Mouse (Mus musculus) MEL-GATA-1-ER (cell line): ENCODE measurements around the gene Fbxl16.
"Not testable (repeated sequence)": the region's sequence is repeated elsewhere in the genome, so short reads cannot be mapped to it uniquely, and the experiment has no call there.

Experiments
- DNase-seq: peaks from one replicate; pipeline ENCODE4 v3.0.0-alpha.2; 2012; ENCODE audit warnings: low read depth; ENCODE audit errors: extremely low read depth

Gene Fbxl16

DNA sequence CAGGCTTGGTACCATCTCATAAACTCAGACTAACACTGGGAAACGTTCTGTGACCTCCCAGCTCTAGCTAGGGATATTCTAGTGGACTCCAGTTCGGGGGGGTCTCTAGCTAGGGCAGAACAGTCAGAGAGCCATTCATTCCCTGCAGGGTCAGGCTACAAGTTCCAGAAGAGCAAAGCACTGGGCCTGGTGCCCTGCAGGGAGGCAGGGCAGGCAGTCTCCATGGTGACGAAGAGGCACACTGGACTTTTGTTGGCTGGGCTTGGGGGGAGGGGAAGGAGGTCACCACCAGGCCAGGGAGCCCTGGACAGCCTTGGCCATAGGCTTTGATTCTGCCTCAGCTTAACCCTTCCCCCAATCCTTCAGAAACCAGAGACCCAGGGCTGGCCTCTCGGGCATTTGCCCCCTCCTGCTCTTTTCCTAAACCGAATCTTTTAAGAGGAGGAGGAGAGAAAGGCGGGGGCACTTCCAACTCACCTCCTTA lies 13.2 kb upstream of the Fbxl16 start, which contains the start of gene AC134908.4:
Gene AC134908.4 (minus strand): TSS at position 51 of the 484 bp plus-strand sequence.
- no peak for DNase-seq

DNA sequence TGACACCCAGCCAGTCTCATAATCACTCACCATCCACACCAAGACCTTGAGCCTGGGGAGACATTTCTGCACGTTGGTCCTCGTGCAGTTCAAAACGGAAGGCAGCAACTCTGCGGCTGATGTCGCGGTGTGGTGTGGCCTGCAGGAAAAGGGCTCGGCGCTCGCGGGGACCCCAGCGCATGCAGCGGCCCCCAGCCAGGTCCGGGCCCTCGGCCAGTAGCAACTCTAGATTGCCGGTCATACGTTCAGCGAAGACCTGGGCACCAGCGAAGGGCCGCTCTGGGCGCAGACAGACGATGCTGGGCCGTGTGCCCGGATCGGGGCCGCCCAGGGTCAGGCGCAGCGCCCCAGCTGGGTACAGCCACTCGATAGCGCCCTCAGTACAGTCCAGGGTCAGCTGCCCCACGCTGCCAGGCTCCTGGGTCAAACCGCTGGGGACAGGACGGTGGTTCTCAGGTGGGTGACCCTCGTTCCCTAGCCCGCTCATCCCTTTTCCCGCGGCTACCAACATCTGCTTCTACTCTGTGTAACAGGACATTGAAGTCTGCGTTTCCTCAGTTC lies 12.6 kb upstream of the Fbxl16 start:
- no peak for DNase-seq

DNA sequence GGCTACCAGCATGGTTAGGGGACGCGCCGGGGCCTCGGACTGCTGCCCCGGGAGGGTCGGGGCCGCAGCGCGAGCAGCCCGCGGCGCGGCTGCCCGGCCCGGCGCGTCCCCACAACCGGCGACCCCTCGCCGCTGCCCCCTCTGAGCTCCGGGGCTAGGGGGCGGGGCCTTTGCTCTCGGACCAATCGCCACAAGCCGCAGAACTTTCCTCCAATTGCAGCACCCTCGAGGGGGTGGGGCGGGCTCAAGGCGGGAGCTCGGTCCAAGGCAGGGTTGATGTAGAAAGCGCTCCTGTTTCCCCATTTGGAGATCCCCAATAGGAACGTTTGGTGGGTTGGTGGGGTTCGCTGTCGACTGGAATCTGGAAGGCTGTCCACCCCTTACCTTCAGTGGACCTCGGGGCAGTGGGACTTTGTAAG lies 11.9 kb upstream of the Fbxl16 start, which contains the start of gene Metrn:
Gene Metrn (minus strand): TSS at position 186 of the 419 bp plus-strand sequence.
- DNase-seq: peak; percentile 81

DNA sequence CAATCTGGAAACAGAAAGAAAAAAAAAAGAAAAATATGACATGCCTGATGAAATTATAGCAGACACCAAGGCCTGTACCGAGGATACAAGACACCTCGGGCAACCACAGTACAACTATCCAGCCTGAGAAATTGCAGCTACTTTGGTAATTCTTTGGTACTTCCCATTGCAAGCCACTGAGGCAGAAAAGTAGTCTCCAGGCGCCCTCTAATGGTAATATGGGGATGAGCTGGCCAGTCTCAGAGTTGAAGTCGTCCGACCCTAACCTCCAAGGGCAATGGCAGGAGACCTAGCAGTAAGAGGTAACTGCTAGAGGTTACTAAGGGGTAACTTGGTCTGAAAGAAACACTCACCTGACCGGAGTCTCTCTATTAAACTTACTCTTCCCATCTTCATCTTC lies 7.9 kb upstream of the Fbxl16 start:
- peak; percentile 59 for DNase-seq

DNA sequence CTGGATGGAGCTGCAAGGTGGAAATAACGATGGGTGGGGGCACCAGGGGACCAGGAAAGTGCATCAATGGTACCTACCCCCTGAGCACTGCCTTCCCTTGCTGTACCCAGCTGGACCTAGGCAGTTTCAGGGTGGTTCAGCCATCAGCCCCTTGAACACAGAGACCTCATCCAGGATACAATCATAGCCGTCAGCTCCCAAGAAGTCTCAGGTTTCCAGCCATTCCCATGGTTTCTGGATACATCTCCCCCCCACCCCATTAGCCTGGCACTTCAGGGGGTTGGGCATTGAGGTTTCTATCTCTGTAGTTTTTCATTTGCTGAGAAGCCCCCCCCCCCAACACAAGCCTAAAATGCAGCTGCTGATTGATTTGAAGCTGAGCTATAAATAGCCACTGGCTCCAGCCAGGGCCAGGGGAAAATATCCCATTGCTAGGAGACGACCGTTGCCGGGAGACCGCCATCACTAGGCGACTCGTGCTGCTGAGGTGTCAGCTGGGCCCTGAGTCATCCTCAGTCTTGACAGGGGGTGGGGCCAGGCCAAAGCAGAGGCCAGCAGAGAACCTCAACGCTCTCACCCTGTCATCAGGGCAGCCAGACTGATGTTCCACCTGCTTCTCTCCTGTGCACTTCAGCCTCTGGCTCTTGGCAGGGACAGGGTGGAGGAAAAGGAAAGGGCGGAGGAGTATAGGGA lies 5.9 kb upstream of the Fbxl16 start:
- no peak for DNase-seq

DNA sequence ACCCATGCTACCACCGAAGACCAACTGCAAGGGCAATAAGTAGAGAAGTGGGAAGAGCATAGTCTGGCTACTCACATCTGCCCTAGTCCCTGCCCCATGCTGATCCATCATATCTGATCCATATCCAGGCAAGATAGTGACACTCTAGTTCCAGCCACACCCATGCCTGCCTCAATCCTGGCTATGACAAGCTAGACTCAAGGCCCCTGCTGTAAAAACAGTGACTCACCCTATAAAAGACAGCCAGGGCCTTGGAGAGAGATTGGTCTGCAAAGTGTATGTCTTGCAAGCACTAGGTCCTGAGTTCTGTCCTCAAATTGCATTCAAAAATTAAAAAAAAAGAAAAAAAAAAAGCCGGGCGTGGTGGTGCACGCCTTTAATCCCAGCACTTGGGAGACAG lies 2.4 kb upstream of the Fbxl16 start:
- no peak for DNase-seq

DNA sequence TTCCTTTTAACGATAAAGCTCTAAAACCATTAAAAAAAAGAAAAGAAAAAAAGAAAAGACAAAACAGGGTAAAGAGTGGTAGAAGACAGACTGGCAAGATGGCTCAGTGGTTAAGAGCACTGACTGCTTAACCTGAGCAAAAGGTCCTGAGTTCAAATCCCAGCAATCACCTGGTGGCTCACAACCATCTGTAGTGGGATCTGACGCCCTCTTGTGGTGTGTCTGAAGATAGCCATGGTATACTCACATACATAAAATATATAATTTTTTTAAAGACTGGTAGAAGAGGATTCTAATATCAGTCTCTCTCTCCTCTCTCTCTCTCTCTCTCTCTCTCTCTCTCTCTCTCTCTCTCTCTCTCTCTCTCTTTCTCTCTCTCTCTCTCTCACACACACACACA lies 1.4 kb upstream of the Fbxl16 start:
- not testable (repeated sequence) for DNase-seq

DNA sequence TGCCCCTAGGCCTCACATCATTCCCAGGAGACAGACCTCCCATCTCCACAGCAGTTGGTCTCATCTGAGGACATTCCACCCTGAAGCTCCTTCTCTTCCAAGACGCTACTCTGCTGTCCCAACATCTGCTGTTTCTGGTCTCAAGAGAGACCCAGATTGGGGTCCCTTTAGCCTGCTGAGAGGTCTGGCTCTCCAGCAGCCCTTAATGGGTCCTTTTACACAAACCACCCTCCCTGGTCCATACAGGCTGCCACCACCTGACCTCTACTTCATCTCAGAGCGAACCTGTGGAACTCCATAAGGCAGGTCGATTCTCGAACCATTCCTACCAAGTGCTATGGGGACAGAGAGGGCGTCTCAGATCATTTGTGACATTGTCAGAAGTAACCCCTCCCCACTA lies 857 bp upstream of the Fbxl16 start:
- no peak for DNase-seq

DNA sequence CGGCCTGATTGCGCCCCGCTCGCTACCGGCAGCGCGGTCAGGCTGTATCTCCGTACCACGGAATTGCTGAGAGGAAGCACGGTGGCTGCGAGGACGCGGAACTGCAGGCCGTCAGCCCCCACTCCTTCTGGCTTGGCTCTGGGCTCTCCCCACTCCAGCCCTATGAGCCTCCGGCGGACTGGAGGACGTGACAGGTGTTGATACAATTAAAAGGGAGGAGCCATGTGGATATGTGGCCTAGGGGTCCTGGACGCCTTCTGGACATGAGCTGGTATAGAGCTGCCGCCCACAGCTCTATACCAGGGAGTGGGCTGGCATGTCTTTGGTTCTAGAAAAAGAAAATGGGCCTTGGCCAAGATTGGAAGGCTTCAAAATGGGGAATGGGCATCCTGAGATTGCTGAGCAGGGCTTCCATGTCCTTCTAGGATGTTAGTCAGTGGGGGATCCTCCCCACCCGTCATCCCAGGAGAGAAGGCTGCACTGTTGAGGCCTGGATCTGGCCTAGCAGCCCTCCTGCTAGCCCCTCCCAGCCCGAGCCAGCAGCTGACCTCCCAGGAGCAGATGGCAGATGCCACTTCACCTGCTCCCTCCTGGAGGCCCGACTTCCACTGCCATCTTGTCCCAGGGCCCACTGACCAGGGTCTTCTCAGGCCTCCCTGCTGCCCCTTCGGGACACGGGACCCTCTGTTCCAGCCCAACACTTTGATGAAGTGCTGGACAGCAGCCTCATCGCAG lies 888 bp downstream of the Fbxl16 start:
- no peak for DNase-seq

DNA sequence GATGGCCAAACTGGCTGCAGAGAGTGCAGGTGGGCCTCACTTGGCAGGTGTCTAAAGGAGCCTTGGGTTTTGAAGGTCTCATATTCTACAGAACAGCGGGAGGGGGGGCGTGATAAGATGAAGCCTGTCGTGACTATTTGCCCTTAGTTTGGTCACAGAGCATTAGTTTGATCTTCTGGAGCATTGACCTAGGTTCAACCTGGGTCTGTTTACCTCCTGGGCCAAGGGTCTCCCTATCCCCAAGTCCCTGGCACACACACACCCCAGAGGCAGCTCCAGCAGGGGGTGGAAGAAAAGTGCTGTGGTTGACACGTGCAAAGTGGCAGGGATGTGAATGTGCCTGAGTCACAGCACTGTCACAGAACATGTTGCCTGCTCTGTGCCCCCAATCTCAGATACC lies 2.0 kb downstream of the Fbxl16 start:
- no peak for DNase-seq

DNA sequence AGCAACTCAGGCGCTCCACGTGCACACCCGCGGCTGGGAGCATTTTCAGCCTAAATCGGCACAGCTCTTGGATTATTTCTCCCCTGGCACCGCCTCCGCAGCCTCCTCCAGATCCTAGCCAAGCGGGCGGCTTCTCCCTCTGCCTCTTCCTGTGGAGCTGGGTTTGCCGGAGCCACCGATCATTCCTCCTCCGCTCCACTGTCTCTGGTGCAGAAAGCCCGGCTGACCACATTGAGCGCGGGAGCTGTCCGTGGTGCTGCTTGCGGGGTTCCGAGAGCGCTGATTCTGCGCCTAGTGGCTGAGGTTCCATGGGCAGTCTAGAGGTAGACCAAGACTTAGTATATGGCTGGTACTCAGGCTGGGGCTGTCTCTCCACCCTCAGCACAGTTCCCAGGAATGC lies 4.6 kb downstream of the Fbxl16 start:
- no peak for DNase-seq

DNA sequence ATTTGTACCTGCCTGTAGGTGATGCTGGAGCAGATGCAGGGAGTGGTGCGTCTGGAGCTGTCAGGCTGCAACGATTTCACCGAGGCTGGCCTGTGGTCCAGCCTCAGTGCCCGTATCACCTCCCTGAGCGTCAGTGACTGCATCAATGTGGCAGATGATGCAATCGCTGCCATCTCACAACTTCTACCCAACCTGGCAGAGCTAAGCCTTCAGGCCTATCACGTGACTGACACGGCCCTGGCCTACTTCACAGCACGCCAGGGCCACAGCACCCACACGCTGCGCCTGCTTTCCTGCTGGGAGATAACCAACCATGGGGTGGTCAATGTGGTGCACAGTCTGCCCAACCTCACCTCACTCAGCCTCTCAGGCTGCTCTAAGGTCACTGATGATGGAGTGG lies 8.8 kb downstream of the Fbxl16 start:
- no peak for DNase-seq

DNA sequence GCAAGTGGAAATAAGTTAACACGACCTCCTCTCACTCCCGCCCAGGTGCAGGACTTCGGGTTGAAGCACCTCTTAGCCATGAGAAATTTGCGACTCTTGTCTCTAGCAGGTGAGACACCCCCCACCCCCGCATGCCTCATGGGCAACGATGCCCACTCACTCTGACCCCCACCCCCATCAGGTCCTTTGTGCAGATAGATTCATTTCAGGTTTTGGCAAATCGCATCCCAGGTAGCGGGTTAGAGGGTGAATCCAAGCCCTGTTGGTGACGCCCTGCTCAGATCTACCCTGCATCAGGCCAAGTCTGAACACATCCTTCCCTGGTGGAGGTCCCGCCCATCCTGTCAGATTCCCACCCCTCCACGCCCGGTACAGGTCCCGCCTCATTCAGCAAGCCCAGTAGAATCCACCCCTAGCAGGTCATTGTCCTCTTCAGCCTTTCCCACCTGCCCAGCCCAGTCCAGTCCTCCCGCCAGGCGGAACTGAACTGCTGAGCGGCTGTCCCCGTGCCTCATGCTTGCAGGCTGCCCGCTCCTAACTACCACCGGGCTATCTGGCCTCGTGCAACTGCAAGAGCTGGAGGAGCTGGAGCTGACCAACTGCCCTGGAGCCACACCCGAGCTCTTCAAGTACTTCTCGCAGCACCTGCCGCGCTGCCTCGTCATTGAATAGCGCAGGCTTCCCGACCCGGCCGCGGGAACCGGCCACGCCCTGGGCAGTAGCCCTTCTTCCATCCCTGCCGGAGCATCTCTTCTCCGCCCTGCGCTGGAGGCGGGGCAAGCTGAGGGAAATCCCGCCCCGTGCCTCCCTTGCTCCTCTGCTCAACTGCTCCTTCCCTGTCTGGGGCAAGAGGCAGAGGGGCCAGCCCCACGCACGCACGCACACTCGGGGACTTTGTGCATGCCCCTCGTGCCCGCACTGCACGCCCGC lies 10.2 kb downstream of the Fbxl16 start:
- no peak for DNase-seq

DNA sequence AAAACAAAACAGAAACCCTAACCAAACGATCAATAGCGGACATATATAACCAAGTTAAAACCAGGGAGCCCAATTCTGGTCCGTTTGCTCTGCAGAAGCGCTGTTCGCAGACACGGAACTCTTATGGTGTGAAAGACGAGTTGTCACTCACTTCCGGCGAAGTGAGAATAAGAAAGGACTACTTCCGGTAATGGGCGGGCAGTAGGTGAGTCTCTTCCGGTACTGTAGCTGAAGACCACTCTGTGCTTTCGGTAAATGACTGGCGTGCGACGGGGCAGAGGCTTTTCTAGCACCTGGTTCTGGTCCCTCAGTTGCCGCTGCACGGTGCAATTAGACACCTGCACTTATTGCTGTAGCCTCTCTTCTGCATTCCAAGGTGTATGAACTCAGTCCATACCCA lies 14.6 kb downstream of the Fbxl16 start, which contains the start of gene Wdr24:
Gene Wdr24 (plus strand): TSS at position 176 of the 400 bp plus-strand sequence.
- DNase-seq: peak; percentile 91

DNA sequence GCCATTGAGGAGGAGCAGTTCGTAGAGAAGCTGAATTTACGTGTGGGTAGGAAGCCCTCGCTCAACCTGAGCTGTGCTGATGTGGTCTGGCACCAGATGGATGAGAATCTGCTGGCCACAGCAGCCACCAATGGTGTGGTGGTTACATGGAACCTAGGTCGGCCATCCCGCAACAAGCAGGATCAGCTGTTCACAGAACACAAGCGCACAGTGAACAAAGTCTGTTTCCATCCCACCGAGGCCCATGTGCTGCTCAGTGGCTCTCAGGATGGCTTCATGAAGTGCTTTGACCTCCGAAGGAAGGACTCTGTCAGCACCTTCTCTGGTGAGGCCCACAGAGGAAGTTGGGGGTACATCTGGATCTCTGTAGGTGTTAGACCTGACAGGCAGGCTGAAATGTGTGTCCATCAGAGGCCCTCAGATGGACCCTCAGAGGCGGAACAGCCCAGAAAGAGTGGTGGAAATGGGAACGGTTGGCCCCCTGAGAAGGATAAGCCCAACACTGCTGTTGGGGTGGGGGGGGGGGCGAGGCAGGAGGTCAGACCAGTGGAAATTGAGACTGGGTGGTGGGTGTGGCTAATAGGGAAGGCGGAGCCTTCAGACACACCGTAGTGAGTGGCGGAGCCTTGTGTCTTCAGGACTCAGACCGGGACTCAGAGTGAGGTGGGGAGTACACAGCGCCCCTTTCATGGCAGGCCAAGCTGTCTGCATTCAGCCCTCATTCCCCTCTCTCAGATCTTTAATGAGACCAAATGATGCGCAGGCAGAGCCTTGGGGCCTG lies 15.7 kb downstream of the Fbxl16 start:
- peak; percentile 67 for DNase-seq

DNA sequence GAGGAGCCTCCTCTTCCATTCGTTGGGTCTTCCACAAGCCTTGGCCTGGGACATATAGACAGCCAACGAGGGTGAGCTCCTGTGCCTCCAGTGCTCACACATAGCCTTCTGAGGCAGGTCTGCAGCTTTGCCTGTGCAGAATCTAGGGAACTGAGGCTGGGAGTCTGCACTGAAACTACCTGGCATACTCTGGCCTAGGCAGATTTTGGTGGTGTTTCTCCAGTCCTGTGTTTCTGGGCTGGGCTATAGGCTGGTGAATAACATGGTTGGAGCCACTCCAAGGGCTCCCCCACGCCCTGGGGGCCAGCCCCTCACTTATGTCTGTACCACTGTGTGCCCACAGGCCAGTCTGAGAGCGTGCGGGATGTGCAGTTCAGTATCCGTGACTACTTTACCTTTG lies 16.4 kb downstream of the Fbxl16 start:
- no peak for DNase-seq

DNA sequence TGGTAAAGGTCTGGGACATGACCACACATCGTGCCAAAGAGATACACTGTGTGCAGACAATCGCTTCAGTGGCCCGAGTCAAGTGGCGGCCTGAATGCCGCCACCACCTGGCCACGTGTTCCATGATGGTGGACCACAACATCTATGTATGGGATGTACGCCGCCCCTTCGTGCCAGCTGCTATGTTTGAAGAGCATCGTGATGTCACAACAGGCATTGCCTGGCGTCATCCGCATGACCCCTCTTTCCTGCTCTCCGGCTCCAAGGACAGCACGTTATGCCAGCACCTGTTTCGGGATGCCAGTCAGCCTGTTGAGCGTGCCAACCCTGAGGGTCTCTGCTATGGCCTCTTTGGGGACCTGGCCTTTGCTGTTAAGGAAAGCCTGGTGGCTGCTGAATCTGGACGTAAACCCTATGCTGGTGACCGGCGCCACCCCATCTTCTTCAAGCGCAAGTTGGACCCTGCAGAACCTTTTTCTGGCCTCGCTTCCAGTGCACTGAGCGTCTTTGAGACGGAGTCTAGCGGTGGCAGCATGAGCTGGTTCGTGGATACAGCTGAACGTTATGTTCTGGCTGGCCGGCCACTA lies 17.2 kb downstream of the Fbxl16 start:
- no peak for DNase-seq

DNA sequence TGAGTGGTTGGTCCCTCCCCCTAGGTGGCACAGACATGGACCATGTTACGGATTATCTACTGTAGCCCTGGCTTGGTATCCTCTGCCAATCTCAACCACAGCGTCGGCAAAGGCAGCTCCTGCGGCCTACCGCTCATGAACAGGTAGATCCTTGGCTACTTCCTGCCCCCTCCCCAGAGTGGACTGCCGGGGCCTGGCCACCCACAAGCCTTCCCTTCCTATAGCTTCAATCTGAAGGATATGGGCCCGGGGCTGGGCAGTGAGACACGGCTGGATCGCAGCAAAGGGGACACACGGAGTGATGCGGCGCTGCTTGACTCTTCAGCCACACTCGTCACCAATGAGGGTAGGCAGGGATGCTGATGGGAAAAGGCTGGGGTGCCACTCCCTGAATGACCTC lies 18.1 kb downstream of the Fbxl16 start:
- no peak for DNase-seq

DNA sequence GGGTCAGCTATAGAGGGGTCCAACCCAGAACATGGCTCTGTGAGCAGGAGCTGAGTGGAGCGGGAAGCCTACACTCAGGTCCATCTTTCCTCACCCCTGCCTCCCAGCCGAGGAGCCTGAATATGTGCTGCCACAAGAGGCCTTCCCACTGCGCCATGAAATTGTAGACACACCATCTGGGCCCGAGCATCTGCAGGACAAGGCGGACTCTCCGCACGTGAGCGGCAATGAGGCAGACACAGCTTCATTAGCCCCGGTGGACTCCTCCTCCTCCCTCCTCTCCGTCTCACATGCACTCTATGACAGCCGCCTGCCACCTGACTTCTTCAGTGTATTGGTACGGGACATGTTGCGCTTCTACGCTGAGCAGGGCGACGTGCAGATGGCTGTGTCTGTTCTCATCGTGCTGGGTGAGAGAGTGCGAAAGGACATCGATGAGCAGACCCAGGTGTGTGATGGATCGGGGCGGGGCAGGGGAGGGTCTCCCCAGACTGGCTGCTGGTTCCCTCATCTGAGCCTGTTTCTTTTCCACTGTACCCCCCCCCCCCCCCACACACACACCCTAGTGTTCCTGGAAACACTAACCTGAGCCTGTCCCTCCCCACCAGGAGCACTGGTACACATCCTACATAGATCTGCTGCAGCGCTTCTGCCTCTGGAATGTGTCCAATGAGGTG lies 18.8 kb downstream of the Fbxl16 start:
- DNase-seq: no peak

DNA sequence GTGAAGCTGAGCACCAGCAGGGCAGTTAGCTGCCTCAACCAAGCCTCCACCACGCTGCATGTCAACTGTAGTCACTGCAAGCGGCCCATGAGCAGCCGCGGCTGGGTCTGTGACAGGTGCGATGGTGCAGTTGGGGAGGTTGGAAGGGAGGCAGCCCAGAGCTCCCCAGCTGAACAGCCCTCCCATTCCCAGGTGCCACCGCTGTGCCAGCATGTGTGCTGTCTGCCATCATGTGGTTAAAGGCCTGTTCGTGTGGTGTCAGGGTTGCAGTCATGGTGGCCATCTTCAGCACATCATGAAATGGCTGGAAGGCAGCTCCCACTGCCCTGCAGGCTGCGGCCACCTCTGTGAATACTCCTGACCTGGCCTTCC lies 19.3 kb downstream of the Fbxl16 start:
- no peak for DNase-seq
